Mouse (Mus musculus): ENCODE results near the gene Rabgap1l. TPM values are rescaled to one million over a fixed set of nuclear protein-coding genes. Genes with fewer than 3 reads are reported as not detected.

The Rabgap1l gene
- polyA plus RNA-seq, 1 experiment, result 56.5 TPM

DNA sequence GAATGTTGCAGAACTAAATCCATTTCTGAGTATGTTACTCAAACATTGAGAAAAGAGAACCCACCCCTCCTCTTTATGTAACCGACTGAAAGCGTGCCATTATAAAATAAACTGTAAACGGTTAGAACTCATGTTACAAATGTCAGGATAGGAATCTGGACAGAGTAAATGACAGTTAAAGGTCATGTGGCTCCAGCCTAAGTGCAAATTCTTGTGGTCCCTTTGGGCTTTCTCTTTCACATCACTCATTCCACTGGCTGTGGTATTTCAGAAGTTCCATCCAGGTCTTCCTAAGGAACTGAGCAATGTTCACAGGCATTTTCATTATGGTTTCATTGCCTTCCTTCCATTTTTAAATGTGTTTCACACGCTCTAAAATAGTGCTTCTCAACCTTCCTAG, 530.6 kb downstream of the Rabgap1l start:
- Histone ChIP-seq H3K27me3 (ENCODE audit: control insufficient read depth, insufficient read depth, low read length) (no peaks in the 10 kb centered on the region), H3K4me3 (ENCODE audit: control insufficient read depth, insufficient read depth, low read length) (no peak overlapping the region), H3K27ac (ENCODE audit: control insufficient read depth, insufficient read depth, low read length) (no peak overlapping the region), H3K4me1 (replicated peaks; ENCODE audit: control insufficient read depth, insufficient read depth, low read length) (no peaks in the 10 kb centered on the region), H3K36me3 (ENCODE audit: control insufficient read depth, insufficient read depth, low read length) (0 out of 2 replicates have a peak, but pooled peaks cover 4% of the 10 kb centered on the region)
- TF ChIP-seq CTCF (IDR thresholded peaks at IDR 0.05; ENCODE audit: borderline replicate concordance, control insufficient read depth, extremely low read depth, insufficient read depth, low read length, poor library complexity), result no peak
- no peak for TF ChIP-seq POLR2A (IDR thresholded peaks at IDR 0.05; ENCODE audit: control insufficient read depth, extremely low read depth, insufficient read depth, low read length, poor library complexity)
- 96% methylated on average over 4 of the region's 4 CpGs for WGBS
- no peak for DNase-seq

DNA sequence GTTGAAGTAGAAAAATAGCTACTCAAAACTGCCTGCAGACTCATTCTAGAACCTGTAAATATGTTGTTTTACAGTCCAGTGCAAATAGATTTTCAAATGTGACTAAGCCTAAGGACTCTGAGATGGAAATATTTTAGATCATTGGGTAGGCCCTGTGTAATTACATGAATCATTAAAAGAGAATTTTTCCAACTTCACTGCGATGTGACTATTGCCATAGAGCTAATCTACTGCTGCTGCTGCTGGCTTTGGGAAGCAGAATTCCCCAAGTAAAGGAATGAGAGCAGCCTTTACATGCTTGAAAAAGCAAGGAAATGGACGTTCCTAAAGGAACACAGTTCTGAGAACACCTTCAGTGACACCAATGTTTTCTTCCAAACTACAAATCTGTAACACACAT, 531.2 kb downstream of the Rabgap1l start:
- no peak overlapping the region for H3K27ac ChIP-seq (ENCODE audit: control insufficient read depth, insufficient read depth, low read length)
- peaks cover 8% of the 10 kb centered on the region; the same call in 1 of the 2 replicates for H3K36me3 ChIP-seq (ENCODE audit: control insufficient read depth, insufficient read depth, low read length)
- WGBS, result 97% methylated on average over 2 of the region's 2 CpGs
- no peak overlapping the region for H3K4me3 ChIP-seq (ENCODE audit: control insufficient read depth, insufficient read depth, low read length)
- no peak for DNase-seq
- H3K27me3 ChIP-seq (ENCODE audit: control insufficient read depth, insufficient read depth, low read length), result no peaks in the 10 kb centered on the region
- TF ChIP-seq CTCF (IDR thresholded peaks at IDR 0.05; ENCODE audit: borderline replicate concordance, control insufficient read depth, extremely low read depth, insufficient read depth, low read length, poor library complexity) (no peak), POLR2A (IDR thresholded peaks at IDR 0.05; ENCODE audit: control insufficient read depth, extremely low read depth, insufficient read depth, low read length, poor library complexity) (no peak)
- no peaks in the 10 kb centered on the region for H3K4me1 ChIP-seq (replicated peaks; ENCODE audit: control insufficient read depth, insufficient read depth, low read length)

DNA sequence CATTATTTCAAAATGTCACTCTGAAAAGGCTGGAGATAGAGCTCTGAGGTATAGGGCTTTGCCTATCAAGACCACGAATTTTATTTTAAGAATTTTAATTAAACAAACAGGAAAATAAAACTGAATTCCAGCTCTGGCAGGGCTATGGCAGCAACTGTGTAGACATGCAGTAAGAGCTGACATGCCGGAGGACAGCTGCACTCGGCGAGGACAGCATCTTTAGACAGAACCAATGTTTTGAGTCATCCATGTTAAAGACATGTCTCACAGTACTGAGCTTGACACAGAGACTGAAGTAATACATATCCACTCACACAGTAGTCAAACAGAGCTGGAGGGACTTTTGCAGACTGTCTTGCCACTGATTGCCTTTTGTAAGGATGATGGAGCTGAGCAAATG, 532.4 kb downstream of the Rabgap1l start:
- H3K36me3 ChIP-seq (ENCODE audit: control insufficient read depth, insufficient read depth, low read length), result peaks cover 20% of the 10 kb centered on the region
- no peak overlapping the region for H3K4me3 ChIP-seq (ENCODE audit: control insufficient read depth, insufficient read depth, low read length)
- DNase-seq, result no peak
- WGBS, result 70% methylated on average over 4 of the region's 4 CpGs
- no peaks in the 10 kb centered on the region for H3K27me3 ChIP-seq (ENCODE audit: control insufficient read depth, insufficient read depth, low read length)
- no peak overlapping the region for H3K27ac ChIP-seq (ENCODE audit: control insufficient read depth, insufficient read depth, low read length)
- no peaks in the 10 kb centered on the region for H3K4me1 ChIP-seq (replicated peaks; ENCODE audit: control insufficient read depth, insufficient read depth, low read length)
- TF ChIP-seq POLR2A (IDR thresholded peaks at IDR 0.05; ENCODE audit: control insufficient read depth, extremely low read depth, insufficient read depth, low read length, poor library complexity) (no peak), CTCF (IDR thresholded peaks at IDR 0.05; ENCODE audit: borderline replicate concordance, control insufficient read depth, extremely low read depth, insufficient read depth, low read length, poor library complexity) (no peak)

DNA sequence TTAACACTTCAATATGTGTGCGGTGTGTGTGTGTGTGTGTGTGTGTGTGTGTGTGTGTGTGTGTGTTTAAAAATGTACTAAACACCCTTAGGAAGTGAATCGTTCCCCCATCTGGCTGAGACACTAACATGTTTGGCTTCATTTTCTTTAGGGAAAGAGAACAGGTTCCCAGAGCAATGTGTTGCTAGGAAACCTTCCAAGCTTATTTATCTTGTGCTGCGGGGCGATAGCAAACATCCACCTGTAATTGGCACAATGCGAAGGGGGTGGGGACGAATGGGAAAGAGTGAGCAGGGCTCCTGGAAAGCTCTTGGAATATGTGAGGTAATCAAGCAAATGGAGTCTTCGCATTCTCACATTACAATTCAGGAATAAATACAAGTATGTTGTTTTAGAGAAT, 533.1 kb downstream of the Rabgap1l start:
- DNase-seq, result no peak
- TF ChIP-seq POLR2A (IDR thresholded peaks at IDR 0.05; ENCODE audit: control insufficient read depth, extremely low read depth, insufficient read depth, low read length, poor library complexity) (no peak), CTCF (IDR thresholded peaks at IDR 0.05; ENCODE audit: borderline replicate concordance, control insufficient read depth, extremely low read depth, insufficient read depth, low read length, poor library complexity) (no peak)
- no peaks in the 10 kb centered on the region for H3K27me3 ChIP-seq (ENCODE audit: control insufficient read depth, insufficient read depth, low read length)
- WGBS, result 92% methylated on average over 7 of the region's 7 CpGs
- no peak overlapping the region for H3K27ac ChIP-seq (ENCODE audit: control insufficient read depth, insufficient read depth, low read length)
- H3K4me1 ChIP-seq (replicated peaks; ENCODE audit: control insufficient read depth, insufficient read depth, low read length), result no peaks in the 10 kb centered on the region
- H3K4me3 ChIP-seq (ENCODE audit: control insufficient read depth, insufficient read depth, low read length), result no peak overlapping the region
- peaks cover 25% of the 10 kb centered on the region for H3K36me3 ChIP-seq (ENCODE audit: control insufficient read depth, insufficient read depth, low read length)

DNA sequence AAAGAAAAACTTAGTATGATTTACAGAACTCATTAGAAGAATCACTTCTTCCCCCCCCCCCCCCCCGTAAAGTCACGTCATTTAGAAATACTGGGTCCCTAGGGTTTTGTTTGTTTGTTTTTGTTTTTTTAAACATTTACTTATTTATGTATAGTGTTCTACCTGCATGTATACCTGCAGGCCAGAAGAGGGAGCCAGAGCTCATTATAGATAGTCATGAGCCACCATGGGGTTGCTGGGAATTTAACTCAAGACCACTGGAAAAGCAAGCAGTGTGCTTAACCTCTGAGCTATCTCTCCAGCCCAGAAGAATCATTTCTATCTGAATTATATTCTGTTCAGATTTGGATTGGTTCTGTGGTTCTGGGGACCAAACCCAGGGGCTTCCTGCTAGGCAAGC, 539.9 kb downstream of the Rabgap1l start:
- Histone ChIP-seq H3K27me3 (ENCODE audit: control insufficient read depth, insufficient read depth, low read length) (no peaks in the 10 kb centered on the region), H3K4me3 (ENCODE audit: control insufficient read depth, insufficient read depth, low read length) (no peak overlapping the region), H3K27ac (ENCODE audit: control insufficient read depth, insufficient read depth, low read length) (no peak overlapping the region), H3K4me1 (replicated peaks; ENCODE audit: control insufficient read depth, insufficient read depth, low read length) (no peaks in the 10 kb centered on the region), H3K36me3 (ENCODE audit: control insufficient read depth, insufficient read depth, low read length) (peaks cover 21% of the 10 kb centered on the region)
- TF ChIP-seq POLR2A (IDR thresholded peaks at IDR 0.05; ENCODE audit: control insufficient read depth, extremely low read depth, insufficient read depth, low read length, poor library complexity) (no peak), CTCF (IDR thresholded peaks at IDR 0.05; ENCODE audit: borderline replicate concordance, control insufficient read depth, extremely low read depth, insufficient read depth, low read length, poor library complexity) (no peak)
- no peak for DNase-seq
- WGBS, result 100% methylated on average over 2 of the region's 2 CpGs

DNA sequence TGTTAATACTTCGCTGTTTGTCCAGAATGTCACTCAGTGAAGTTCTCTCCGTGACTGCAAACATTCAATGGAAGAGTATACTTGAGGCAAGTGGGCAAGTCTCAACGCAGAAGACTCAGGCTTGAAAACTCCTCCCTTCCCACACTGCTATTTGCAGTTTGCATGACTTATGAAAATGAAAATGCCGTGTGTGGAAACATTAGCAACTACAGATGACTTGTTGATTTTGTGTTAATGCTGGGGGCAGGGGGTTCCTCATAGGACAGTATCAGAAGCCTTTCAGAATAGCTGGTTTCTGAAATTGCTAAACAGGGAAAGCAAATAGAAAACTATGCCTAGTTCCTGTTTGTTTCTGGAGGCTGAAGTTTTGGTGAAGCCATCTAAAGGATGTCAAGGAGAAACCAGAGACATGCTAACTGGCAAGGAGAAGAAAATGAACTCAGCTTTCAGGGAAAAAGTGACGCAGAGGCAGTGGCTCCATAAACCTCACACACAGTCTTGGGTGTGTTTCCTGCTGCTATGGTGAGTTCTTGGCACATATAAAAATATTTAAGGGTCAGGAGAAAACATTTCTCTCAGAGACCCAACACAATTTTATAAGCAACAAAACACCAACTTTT, 541.5 kb downstream of the Rabgap1l start:
- DNase-seq, result no peak
- H3K27ac ChIP-seq (ENCODE audit: control insufficient read depth, insufficient read depth, low read length), result no peak overlapping the region
- no peaks in the 10 kb centered on the region for H3K27me3 ChIP-seq (ENCODE audit: control insufficient read depth, insufficient read depth, low read length)
- H3K36me3 ChIP-seq (ENCODE audit: control insufficient read depth, insufficient read depth, low read length), result peaks cover 14% of the 10 kb centered on the region
- H3K4me1 ChIP-seq (replicated peaks; ENCODE audit: control insufficient read depth, insufficient read depth, low read length), result peaks cover 8% of the 10 kb centered on the region
- no peak for TF ChIP-seq POLR2A (IDR thresholded peaks at IDR 0.05; ENCODE audit: control insufficient read depth, extremely low read depth, insufficient read depth, low read length, poor library complexity)
- TF ChIP-seq CTCF (IDR thresholded peaks at IDR 0.05; ENCODE audit: borderline replicate concordance, control insufficient read depth, extremely low read depth, insufficient read depth, low read length, poor library complexity), result no peak
- H3K4me3 ChIP-seq (ENCODE audit: control insufficient read depth, insufficient read depth, low read length), result no peak overlapping the region
- WGBS, result 90% methylated on average over 5 of the region's 5 CpGs

DNA sequence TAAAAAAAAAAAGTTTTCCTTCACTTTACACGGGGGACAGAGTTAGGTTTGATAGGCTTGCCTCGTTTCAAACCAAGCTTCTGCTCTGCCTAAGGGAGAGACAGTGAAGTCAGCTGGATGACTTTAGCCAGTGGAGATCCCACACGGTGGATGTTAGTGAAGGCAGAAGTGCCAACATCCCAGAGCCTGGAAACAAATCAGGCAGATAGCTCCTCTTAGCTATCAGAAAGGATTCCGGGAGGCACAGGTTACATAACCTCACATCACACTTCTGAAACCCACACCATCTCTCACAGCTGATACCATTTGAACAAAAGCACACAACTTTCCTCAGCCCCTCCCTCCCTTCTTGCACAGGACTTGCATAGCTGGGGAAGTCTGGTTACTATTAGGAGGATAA, 542.2 kb downstream of the Rabgap1l start:
- peaks cover 8% of the 10 kb centered on the region for H3K4me1 ChIP-seq (replicated peaks; ENCODE audit: control insufficient read depth, insufficient read depth, low read length)
- WGBS, result 77% methylated on average over 4 of the region's 4 CpGs
- H3K27me3 ChIP-seq (ENCODE audit: control insufficient read depth, insufficient read depth, low read length), result no peaks in the 10 kb centered on the region
- no peak overlapping the region for H3K27ac ChIP-seq (ENCODE audit: control insufficient read depth, insufficient read depth, low read length)
- H3K36me3 ChIP-seq (ENCODE audit: control insufficient read depth, insufficient read depth, low read length), result peaks cover 6% of the 10 kb centered on the region
- DNase-seq, result no peak
- TF ChIP-seq POLR2A (IDR thresholded peaks at IDR 0.05; ENCODE audit: control insufficient read depth, extremely low read depth, insufficient read depth, low read length, poor library complexity) (no peak), CTCF (IDR thresholded peaks at IDR 0.05; ENCODE audit: borderline replicate concordance, control insufficient read depth, extremely low read depth, insufficient read depth, low read length, poor library complexity) (no peak)
- no peak overlapping the region for H3K4me3 ChIP-seq (ENCODE audit: control insufficient read depth, insufficient read depth, low read length)

All from thymus, adult 2 months (tissue).